Mouse (Mus musculus): ENCODE measurements at regions not wholly inside any gene's neighbourhood (a gene's known extent, or its start where the extent isn't known, plus 50 kb on each side); places are given as distances from the start of the nearest gene placed in this dataset.

DNA sequence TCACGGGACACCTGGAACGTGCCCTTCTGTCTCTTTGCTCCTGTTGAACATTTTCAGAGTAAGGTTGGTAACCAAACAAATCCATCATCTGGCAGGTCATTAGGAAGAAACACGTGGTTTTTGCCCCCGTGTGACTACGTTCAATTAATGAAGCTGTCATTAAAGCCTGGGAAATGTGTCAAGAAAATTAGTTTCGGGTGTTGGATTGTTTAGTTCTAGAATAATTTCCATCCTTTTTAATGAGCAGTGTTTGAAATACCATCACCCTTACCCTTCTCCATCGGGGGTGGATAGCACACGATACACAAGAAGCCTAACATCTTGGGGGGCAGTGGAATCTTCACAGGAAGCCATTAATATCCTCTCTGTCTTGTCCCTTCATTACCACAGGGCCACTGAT lies 107.7 kb downstream of the Far1 start:
- Histone ChIP-seq H3K4me2 (ENCODE audit: low read depth, low read length) (no peak overlapping the region), H3K36me3 (ENCODE audit: control insufficient read depth, insufficient read depth, low read length) (no peaks in the 10 kb centered on the region), H3K4me1 (ENCODE audit: control insufficient read depth, insufficient read depth, low read length) (no peaks in the 10 kb centered on the region), H3K27me3 (ENCODE audit: control insufficient read depth, insufficient read depth, low read length) (no peaks in the 10 kb centered on the region), H3K4me3 (replicated peaks; ENCODE audit: low read length) (no peak overlapping the region), H3K9ac (ENCODE audit: low read length) (no peak overlapping the region), H3K27ac (ENCODE audit: low read length) (no peak overlapping the region), H3K9me3 (replicated peaks; ENCODE audit: control insufficient read depth, low read length) (no peaks in the 10 kb centered on the region)
- WGBS = 42% methylated on average over 8 of the region's 8 CpGs
- no peak for ATAC-seq (ENCODE audit: insufficient read depth, low FRiP score)

DNA sequence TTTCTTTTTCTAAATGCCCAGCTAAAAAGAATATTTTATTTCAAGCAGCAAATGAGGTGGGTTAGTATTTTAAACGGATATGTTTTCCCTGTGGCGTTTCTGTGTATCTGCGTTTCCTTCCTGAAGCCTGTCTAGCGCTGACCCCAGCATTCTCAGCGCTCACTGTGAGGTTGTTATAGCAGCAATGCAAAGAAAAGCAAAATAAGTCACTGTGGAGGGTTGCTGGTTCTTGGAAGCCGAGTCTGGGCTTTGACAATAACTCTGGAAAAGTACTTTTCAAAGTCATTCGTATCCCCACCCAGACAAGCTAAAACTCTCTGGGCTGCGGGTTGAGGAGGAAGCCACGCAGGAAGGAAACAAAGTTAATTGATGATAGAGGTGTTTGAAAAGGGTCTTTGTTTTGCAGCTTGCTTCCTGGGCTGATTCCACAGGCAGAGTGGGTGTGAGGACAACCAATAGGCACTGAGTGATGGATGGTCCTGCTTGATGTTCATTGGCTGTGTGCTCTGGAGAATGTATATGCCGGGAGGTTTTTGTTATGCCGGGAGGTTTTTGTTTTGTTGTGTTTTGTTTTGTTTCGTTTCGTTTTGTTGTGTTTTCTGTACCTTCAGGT lies 108.4 kb downstream of the Far1 start:
- Histone ChIP-seq H3K4me2 (ENCODE audit: low read depth, low read length) (no peak overlapping the region), H3K27ac (ENCODE audit: low read length) (no peak overlapping the region), H3K36me3 (ENCODE audit: control insufficient read depth, insufficient read depth, low read length) (no peaks in the 10 kb centered on the region), H3K9me3 (replicated peaks; ENCODE audit: control insufficient read depth, low read length) (no peaks in the 10 kb centered on the region), H3K4me1 (ENCODE audit: control insufficient read depth, insufficient read depth, low read length) (no peaks in the 10 kb centered on the region), H3K9ac (ENCODE audit: low read length) (no peak overlapping the region), H3K4me3 (replicated peaks; ENCODE audit: low read length) (no peak overlapping the region), H3K27me3 (ENCODE audit: control insufficient read depth, insufficient read depth, low read length) (no peaks in the 10 kb centered on the region)
- WGBS = 52% methylated on average over 13 of the region's 13 CpGs
- no peak for ATAC-seq (ENCODE audit: insufficient read depth, low FRiP score)

DNA sequence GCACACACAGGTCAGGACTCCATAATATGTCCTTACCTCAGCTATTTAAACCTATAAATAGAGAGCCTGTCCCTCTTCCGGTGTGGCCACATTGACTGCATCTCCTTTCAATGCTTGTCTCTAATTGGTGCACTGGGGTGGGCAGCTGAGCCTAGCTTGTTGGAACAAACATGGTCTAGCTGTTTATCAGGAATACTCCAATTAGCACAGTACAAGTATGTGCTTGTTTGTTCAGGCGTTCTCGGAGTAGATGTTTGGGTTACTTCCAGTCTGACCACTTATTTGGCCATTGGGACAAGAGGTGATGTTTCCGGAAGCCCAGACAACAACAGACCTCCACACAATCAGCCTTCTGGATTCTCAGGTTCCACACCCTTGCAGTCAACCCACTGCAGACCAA lies 109.7 kb downstream of the Far1 start:
- no peak for ATAC-seq (ENCODE audit: insufficient read depth, low FRiP score)
- WGBS = 71% methylated on average over 4 of the region's 4 CpGs

DNA sequence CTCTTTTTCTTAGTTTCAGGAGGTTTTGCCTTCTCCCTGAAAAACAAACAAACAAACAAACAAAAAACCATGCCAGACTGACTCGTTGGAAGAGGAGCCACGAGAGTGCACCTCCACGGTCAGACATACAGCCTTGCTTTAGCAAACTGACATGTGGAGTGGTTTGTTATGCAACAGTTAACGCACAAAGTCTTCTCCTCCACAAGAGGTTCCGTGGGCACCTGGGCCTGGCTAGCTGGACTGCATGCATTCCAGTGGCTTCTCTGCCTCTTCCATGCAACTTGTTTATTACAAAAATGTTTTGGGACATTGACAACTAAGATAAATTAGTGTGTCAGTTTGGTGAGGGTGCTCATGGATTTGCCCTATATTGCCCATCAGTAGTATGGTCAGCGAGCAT lies 110.3 kb downstream of the Far1 start:
- Histone ChIP-seq H3K27ac (ENCODE audit: low read length) (no peak overlapping the region), H3K9ac (ENCODE audit: low read length) (no peak overlapping the region), H3K4me3 (replicated peaks; ENCODE audit: low read length) (no peak overlapping the region), H3K4me2 (ENCODE audit: low read depth, low read length) (no peak overlapping the region), H3K4me1 (ENCODE audit: control insufficient read depth, insufficient read depth, low read length) (no peaks in the 10 kb centered on the region), H3K9me3 (replicated peaks; ENCODE audit: control insufficient read depth, low read length) (no peaks in the 10 kb centered on the region), H3K36me3 (ENCODE audit: control insufficient read depth, insufficient read depth, low read length) (no peaks in the 10 kb centered on the region), H3K27me3 (ENCODE audit: control insufficient read depth, insufficient read depth, low read length) (no peaks in the 10 kb centered on the region)
- ATAC-seq (ENCODE audit: insufficient read depth, low FRiP score) = no peak
- WGBS = 82% methylated on average over 6 of the region's 6 CpGs

More for the DNA sequence above, 109.7 kb downstream of the Far1 start:
- no peak overlapping the region for H3K27ac ChIP-seq (ENCODE audit: low read length)
- H3K9ac ChIP-seq (ENCODE audit: low read length) = no peak overlapping the region
- no peak overlapping the region for H3K4me3 ChIP-seq (replicated peaks; ENCODE audit: low read length)
- no peak overlapping the region for H3K4me2 ChIP-seq (ENCODE audit: low read depth, low read length)
- no peaks in the 10 kb centered on the region for H3K27me3 ChIP-seq (ENCODE audit: control insufficient read depth, insufficient read depth, low read length)
- H3K4me1 ChIP-seq (ENCODE audit: control insufficient read depth, insufficient read depth, low read length) = no peaks in the 10 kb centered on the region
- no peaks in the 10 kb centered on the region for H3K9me3 ChIP-seq (replicated peaks; ENCODE audit: control insufficient read depth, low read length)
- no peaks in the 10 kb centered on the region for H3K36me3 ChIP-seq (ENCODE audit: control insufficient read depth, insufficient read depth, low read length)

DNA sequence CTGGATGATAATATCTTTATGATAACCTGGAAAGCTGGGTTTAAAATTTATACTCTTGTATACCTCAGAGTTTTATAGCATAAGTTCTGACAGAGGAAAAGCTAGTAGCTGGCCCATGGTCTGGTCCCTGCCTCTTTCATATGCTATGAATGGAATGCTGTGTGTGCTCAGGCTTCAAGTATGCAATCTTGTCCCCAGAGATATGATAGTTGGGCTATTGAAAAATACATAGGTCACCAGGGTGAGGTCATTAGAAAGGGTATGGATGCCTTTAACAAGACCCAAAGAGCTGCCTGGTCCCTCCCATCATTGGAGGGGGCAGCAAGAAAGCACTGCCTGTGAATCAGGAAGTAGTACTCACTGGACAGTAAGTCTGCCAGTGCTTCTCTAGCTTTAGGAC lies 113.1 kb downstream of the Far1 start:
- H3K27me3 ChIP-seq (ENCODE audit: control insufficient read depth, insufficient read depth, low read length) = no peaks in the 10 kb centered on the region
- no peaks in the 10 kb centered on the region for H3K36me3 ChIP-seq (ENCODE audit: control insufficient read depth, insufficient read depth, low read length)
- H3K27ac ChIP-seq (ENCODE audit: low read length) = no peak overlapping the region
- H3K4me2 ChIP-seq (ENCODE audit: low read depth, low read length) = no peak overlapping the region
- ATAC-seq (ENCODE audit: insufficient read depth, low FRiP score) = no peak
- no peaks in the 10 kb centered on the region for H3K4me1 ChIP-seq (ENCODE audit: control insufficient read depth, insufficient read depth, low read length)
- no peaks in the 10 kb centered on the region for H3K9me3 ChIP-seq (replicated peaks; ENCODE audit: control insufficient read depth, low read length)
- H3K9ac ChIP-seq (ENCODE audit: low read length) = no peak overlapping the region
- H3K4me3 ChIP-seq (replicated peaks; ENCODE audit: low read length) = no peak overlapping the region

DNA sequence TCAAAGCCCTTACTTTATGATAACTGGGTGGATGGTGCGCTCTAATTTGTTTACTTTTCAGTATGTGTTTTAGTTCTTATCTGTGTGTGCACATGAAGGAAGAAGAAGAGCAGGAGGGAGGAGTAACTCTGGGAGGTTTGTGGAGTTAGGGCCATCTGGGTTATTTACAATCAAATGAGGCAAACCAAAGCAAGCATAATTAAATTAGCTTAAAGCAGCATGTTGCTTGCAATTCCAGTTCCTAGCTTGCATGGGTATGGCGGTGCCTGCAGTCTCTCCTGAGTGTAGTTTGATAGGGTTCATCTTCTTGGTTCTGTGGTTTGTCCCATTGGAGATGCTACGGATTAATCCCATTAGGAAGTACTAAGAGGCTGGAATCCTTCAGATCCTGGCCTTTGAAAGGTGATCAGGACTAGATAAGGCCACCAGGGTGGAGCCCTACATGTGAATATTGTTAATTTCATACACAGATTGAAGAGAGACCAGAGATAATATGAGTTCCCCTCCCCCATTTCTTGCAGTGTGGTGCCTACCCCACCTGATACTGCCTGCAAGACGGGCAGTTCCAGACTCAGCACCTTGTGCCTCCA lies 123.5 kb downstream of the Far1 start:
- Histone ChIP-seq H3K4me1 (ENCODE audit: control insufficient read depth, insufficient read depth, low read length) (no peaks in the 10 kb centered on the region), H3K4me3 (replicated peaks; ENCODE audit: low read length) (no peak overlapping the region), H3K27me3 (ENCODE audit: control insufficient read depth, insufficient read depth, low read length) (no peaks in the 10 kb centered on the region), H3K4me2 (ENCODE audit: low read depth, low read length) (no peak overlapping the region), H3K36me3 (ENCODE audit: control insufficient read depth, insufficient read depth, low read length) (no peaks in the 10 kb centered on the region), H3K27ac (ENCODE audit: low read length) (no peak overlapping the region), H3K9me3 (replicated peaks; ENCODE audit: control insufficient read depth, low read length) (no peaks in the 10 kb centered on the region), H3K9ac (ENCODE audit: low read length) (no peak overlapping the region)
- 72% methylated on average over 4 of the region's 4 CpGs for WGBS
- no peak for ATAC-seq (ENCODE audit: insufficient read depth, low FRiP score)

DNA sequence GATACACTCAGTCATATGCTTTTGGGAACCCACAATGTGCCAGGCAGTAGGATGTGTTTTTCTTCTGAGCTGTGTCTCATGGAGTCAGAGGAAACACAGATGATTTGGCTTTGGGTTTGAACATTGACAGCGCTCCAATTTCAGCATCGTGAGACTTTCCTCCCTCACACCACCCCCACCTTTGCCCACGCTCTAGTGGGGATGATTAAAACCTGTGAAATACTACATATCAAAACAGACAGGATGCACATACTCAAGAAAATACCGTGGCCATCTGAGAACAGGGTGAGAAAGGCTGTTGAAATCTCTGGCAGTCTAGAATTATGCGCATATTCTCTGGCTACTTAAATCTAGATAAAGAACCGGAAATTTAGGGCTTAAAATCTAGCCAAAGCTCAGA lies 124.5 kb downstream of the Far1 start:
- Histone ChIP-seq H3K27me3 (ENCODE audit: control insufficient read depth, insufficient read depth, low read length) (no peaks in the 10 kb centered on the region), H3K4me3 (replicated peaks; ENCODE audit: low read length) (no peak overlapping the region), H3K4me2 (ENCODE audit: low read depth, low read length) (no peak overlapping the region), H3K27ac (ENCODE audit: low read length) (no peak overlapping the region), H3K4me1 (ENCODE audit: control insufficient read depth, insufficient read depth, low read length) (no peaks in the 10 kb centered on the region), H3K36me3 (ENCODE audit: control insufficient read depth, insufficient read depth, low read length) (no peaks in the 10 kb centered on the region), H3K9ac (ENCODE audit: low read length) (no peak overlapping the region), H3K9me3 (replicated peaks; ENCODE audit: control insufficient read depth, low read length) (no peaks in the 10 kb centered on the region)
- WGBS = 74% methylated on average over 6 of the region's 6 CpGs
- ATAC-seq (ENCODE audit: insufficient read depth, low FRiP score) = no peak

DNA sequence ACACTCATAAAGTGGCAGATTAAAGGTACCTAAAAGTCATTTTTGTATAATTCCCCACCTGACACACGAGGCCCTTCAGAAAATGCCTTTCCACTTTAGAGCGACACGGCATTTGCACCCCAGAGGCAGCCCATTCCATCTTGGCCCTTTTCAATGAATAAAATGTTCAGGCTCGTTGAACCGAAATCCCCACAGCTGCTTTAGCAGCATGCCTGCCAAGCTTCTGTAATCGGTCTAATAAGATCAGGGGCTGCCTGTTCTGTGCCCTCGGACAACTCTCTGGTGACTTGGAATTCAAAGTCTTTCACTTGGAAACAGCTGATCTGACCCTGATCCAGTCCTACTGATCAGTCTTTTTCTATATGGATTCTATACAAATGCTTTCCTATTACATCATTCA lies 123.3 kb upstream of the Spon1 start:
- H3K36me3 ChIP-seq (ENCODE audit: control insufficient read depth, insufficient read depth, low read length) = no peaks in the 10 kb centered on the region
- H3K4me2 ChIP-seq (ENCODE audit: low read depth, low read length) = no peak overlapping the region
- 80% methylated on average over 7 of the region's 7 CpGs for WGBS
- no peak for ATAC-seq (ENCODE audit: insufficient read depth, low FRiP score)
- no peaks in the 10 kb centered on the region for H3K4me1 ChIP-seq (ENCODE audit: control insufficient read depth, insufficient read depth, low read length)
- no peaks in the 10 kb centered on the region for H3K9me3 ChIP-seq (replicated peaks; ENCODE audit: control insufficient read depth, low read length)
- H3K9ac ChIP-seq (ENCODE audit: low read length) = no peak overlapping the region
- H3K27me3 ChIP-seq (ENCODE audit: control insufficient read depth, insufficient read depth, low read length) = no peaks in the 10 kb centered on the region
- no peak overlapping the region for H3K27ac ChIP-seq (ENCODE audit: low read length)
- no peak overlapping the region for H3K4me3 ChIP-seq (replicated peaks; ENCODE audit: low read length)

DNA sequence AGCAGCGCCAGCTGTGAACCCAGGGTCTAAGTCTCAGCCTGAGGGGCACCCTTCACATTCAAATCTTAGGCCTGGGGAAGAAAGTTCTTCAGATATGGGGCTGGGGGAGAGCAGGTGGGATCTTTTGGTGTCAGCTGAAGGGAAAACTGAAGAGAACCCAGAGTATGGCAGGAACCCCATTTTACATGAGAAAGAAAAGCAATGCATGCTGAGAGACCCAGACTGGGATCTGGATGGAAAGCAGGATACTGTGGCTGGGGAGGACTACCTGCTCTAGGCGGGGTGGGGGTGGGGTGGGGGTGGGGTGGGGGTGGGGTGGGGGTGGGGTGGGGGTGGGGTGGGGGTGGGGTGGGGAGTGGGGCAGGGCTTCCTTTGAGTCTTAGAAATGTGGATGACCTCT lies 115.2 kb upstream of the Spon1 start:
- Histone ChIP-seq H3K9ac (ENCODE audit: low read length) (no peak overlapping the region), H3K4me2 (ENCODE audit: low read depth, low read length) (no peak overlapping the region), H3K27ac (ENCODE audit: low read length) (no peak overlapping the region), H3K27me3 (ENCODE audit: control insufficient read depth, insufficient read depth, low read length) (no peaks in the 10 kb centered on the region), H3K36me3 (ENCODE audit: control insufficient read depth, insufficient read depth, low read length) (no peaks in the 10 kb centered on the region), H3K4me3 (replicated peaks; ENCODE audit: low read length) (no peak overlapping the region), H3K4me1 (ENCODE audit: control insufficient read depth, insufficient read depth, low read length) (no peaks in the 10 kb centered on the region), H3K9me3 (replicated peaks; ENCODE audit: control insufficient read depth, low read length) (no peaks in the 10 kb centered on the region)
- 82% methylated on average over 2 of the region's 2 CpGs for WGBS
- no peak for ATAC-seq (ENCODE audit: insufficient read depth, low FRiP score)
